In the genomic region with DNA sequence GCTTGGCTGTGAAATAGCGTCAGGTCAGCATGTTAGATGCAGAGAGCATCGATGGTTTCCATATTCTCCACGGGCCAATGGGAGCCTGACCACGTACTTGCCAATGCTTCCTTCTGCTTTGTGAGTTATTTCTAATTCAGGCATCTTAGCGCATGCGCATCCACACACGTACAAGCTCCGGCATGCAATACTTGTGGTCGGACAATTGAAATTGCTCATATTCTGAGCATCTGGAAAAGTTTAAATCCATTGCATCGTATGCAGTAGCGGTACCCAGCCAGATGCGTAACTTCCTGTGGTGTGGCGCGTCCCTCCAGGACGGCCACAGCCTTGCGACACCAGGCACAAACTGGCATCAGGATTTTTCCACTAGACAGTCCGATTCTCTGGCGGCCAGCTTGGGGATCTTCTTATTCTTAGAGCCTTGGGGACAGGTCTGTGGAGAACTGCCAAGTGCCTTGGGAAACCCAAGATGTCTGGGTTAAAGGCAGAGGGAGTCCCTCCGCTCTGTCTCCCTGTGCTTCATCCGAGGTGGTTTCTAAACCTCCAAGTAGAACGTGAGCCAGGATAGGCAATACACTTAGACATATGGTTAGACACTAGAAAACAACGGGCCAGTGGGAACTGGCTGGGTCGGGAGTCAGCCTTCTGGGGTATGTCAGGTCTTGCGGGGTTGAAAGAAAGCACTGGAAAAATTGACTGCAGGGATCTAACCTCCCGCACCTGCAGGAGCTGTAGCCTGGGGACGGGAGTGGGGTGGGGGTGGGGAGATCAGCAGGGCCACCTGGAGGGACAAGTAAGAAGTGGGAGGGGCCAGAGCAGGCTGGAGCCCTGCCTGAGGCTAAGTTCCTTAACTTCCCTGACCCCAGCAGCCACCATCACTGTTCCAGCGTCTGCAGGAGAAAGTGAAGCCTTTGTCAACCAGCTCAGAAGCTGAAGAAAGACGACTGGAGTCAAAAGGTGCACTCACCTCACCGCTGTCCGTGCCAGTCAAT, we compare ENCODE assay signal across 16 mouse cellular contexts.
DNase-seq lines count a peak whose midpoint lies in the region; ATAC-seq and TF ChIP-seq lines count a peak whose summit lies in the region.
"Had no signal": no experiment of that assay in that cellular context is flagged by ENCODE, and none has a peak within 500 bp of the region (broad histone marks: within the 10 kb centered on the region; RNA-seq: fewer than 3 reads in every experiment).

No protein-coding gene starts in this region.

- intact Hi-C loops in left cerebral cortex, postnatal 25 days (cut with DNase I): no loop called here
- intact Hi-C loops in left cerebral cortex, postnatal 36 days (cut with DNase I): no loop called here

- H3K9me3 ChIP-seq in embryonic facial prominence, embryonic 15.5 days (replicated peaks): no peaks in the 10 kb centered on the region
- H3K9me3 ChIP-seq in limb, embryonic 14.5 days (ENCODE audit: control insufficient read depth, low read length): no peaks in the 10 kb centered on the region
- H3K9me3 ChIP-seq in heart, embryonic 10.5 days: no peaks in the 10 kb centered on the region
- H3K9me3 ChIP-seq: forebrain, embryonic 15.5 days; liver, embryonic 15.5 days; midbrain, embryonic 13.5 days had no signal

- WGBS in embryonic facial prominence, embryonic 15.5 days: 23% methylated on average over 30 of the region's 30 CpGs
- WGBS in limb, embryonic 14.5 days: 41% methylated on average over 30 of the region's 30 CpGs
- WGBS in heart, embryonic 10.5 days: 54% methylated on average over 30 of the region's 30 CpGs

- H3K27ac ChIP-seq in embryonic facial prominence, embryonic 15.5 days (replicated peaks): peak overlapping the region; percentile 92
- H3K27ac ChIP-seq in limb, embryonic 14.5 days (replicated peaks; ENCODE audit: low read depth, low read length): peak overlapping the region; percentile 83
- no peak overlapping the region for H3K27ac ChIP-seq in heart, embryonic 10.5 days
- H3K27ac ChIP-seq: forebrain, embryonic 15.5 days; hindbrain, embryonic 14.5 days; layer of hippocampus, adult 2 months; liver, embryonic 15.5 days; midbrain, embryonic 13.5 days had no signal

- peak; percentile 75 for ATAC-seq in embryonic facial prominence, embryonic 15.5 days (ENCODE audit: insufficient number of reproducible peaks, low FRiP score, low TSS enrichment, low read depth)
- ATAC-seq in limb, embryonic 14.5 days (ENCODE audit: low FRiP score, low read depth): peak; percentile 62
- ATAC-seq: forebrain, embryonic 15.5 days; midbrain, embryonic 13.5 days; Patski had no signal

- no peak overlapping the region for H3K9ac ChIP-seq in embryonic facial prominence, embryonic 15.5 days
- no peak overlapping the region for H3K9ac ChIP-seq in limb, embryonic 14.5 days (ENCODE audit: low read depth, low read length, severe bottlenecking)
- H3K9ac ChIP-seq: forebrain, embryonic 15.5 days; hindbrain, embryonic 14.5 days; liver, embryonic 15.5 days; midbrain, embryonic 13.5 days had no signal

- TF ChIP-seq POLR2A in limb, embryonic 14.5 days (IDR thresholded peaks at IDR 0.05; ENCODE audit: borderline replicate concordance, extremely low read depth, insufficient read depth, insufficient read length): no peak

- H3K4me1 ChIP-seq in embryonic facial prominence, embryonic 15.5 days: peaks cover 27% of the 10 kb centered on the region
- H3K4me1 ChIP-seq in limb, embryonic 14.5 days (ENCODE audit: control insufficient read depth, insufficient read depth, low read length): peaks cover 19% of the 10 kb centered on the region
- H3K4me1 ChIP-seq in heart, embryonic 10.5 days: peaks cover 18% of the 10 kb centered on the region
- H3K4me1 ChIP-seq: liver, embryonic 15.5 days had no signal

- peak overlapping the region; percentile 38 for H3K4me2 ChIP-seq in embryonic facial prominence, embryonic 15.5 days (replicated peaks)
- H3K4me2 ChIP-seq in limb, embryonic 14.5 days (replicated peaks; ENCODE audit: low read depth, low read length, severe bottlenecking): peak overlapping the region; percentile 37
- H3K4me2 ChIP-seq: forebrain, embryonic 15.5 days; hindbrain, embryonic 14.5 days; liver, embryonic 15.5 days; midbrain, embryonic 13.5 days had no signal

- H3K36me3 ChIP-seq in embryonic facial prominence, embryonic 15.5 days: no peaks in the 10 kb centered on the region
- H3K36me3 ChIP-seq in limb, embryonic 14.5 days (ENCODE audit: control insufficient read depth, insufficient read depth, low read length): no peaks in the 10 kb centered on the region
- no peaks in the 10 kb centered on the region for H3K36me3 ChIP-seq in heart, embryonic 10.5 days
- H3K36me3 ChIP-seq: forebrain, embryonic 15.5 days; liver, embryonic 15.5 days; midbrain, embryonic 13.5 days had no signal

- H3K4me3 ChIP-seq in embryonic facial prominence, embryonic 15.5 days (replicated peaks): peak overlapping the region; percentile 13
- H3K4me3 ChIP-seq in limb, embryonic 14.5 days (replicated peaks; ENCODE audit: low read length): no peak overlapping the region
- H3K4me3 ChIP-seq in heart, embryonic 10.5 days: no peak overlapping the region
- H3K4me3 ChIP-seq: forebrain, embryonic 15.5 days; layer of hippocampus, adult 2 months; liver, embryonic 15.5 days; midbrain, embryonic 13.5 days had no signal

- DNase-seq in 416B (ENCODE audit: low read depth): peak; percentile 34
- DNase-seq in adipocyte (ENCODE audit: low spot score): peak; percentile 93
- peak; percentile 83 for DNase-seq in limb, embryonic 14.5 days (ENCODE audit: low spot score)
- DNase-seq in c-Kit-positive CD71-positive TER-119-positive erythroid progenitor cells, embryonic 14.5 days (ENCODE audit: low spot score): no peak
- no peak for DNase-seq in left cerebral cortex, postnatal 25 days (ENCODE audit: low spot score in 2 of 2)
- no peak for DNase-seq in heart, embryonic 10.5 days (ENCODE audit: low spot score)
- no peak for DNase-seq in left cerebral cortex, postnatal 36 days (ENCODE audit: low spot score in 2 of 2)
- DNase-seq: cerebellum, adult 11-12 months; kidney, adult 8-10 months had no signal

- no peaks in the 10 kb centered on the region for H3K27me3 ChIP-seq in embryonic facial prominence, embryonic 15.5 days
- no peaks in the 10 kb centered on the region for H3K27me3 ChIP-seq in limb, embryonic 14.5 days (ENCODE audit: control insufficient read depth, insufficient read depth, low read length)
- peaks cover 74% of the 10 kb centered on the region for H3K27me3 ChIP-seq in heart, embryonic 10.5 days (ENCODE audit: insufficient read depth, poor library complexity, severe bottlenecking)
- H3K27me3 ChIP-seq: forebrain, embryonic 15.5 days; midbrain, embryonic 13.5 days; Patski had no signal

Comparison
In these comparisons a context has a peak if more than half of its experiments do, and no peak if none do; other contexts are left out.
1. DNase-seq: peak in 416B (single experiment), adipocyte (single experiment) and limb, embryonic 14.5 days (single experiment); none in c-Kit-positive CD71-positive TER-119-positive erythroid progenitor cells, embryonic 14.5 days (single experiment), left cerebral cortex, postnatal 25 days (0 of 2), heart, embryonic 10.5 days (single experiment) and left cerebral cortex, postnatal 36 days (0 of 2).